Mouse (Mus musculus) embryo, embryonic 10.5 days (tissue): ENCODE measurements around the gene Ndc80.
"Not testable (repeated sequence)": the region's sequence is repeated elsewhere in the genome, so short reads cannot be mapped to it uniquely, and the experiment has no call there.

ENCODE experiments used
- DNase-seq: peaks from one replicate; pipeline ENCODE4 v3.0.0-alpha.2; 2015; ENCODE audit warnings: low spot score

Ndc80 gene

GRCm38 (mm10) chr17:71526711-71527564 is at the start of gene Ndc80:
Gene Ndc80 (minus strand): TSS chr17:71526857.
- peak; percentile 97 for DNase-seq

- peak; percentile 71 for DNase-seq
Observed at GRCm38 (mm10) chr17:71561631-71562030, 35.0 kb upstream of the Ndc80 start.

GRCm38 (mm10) chr17:71552901-71553300 is 26.2 kb upstream of the Ndc80 start:
- peak; percentile 53 for DNase-seq

- peak; percentile 94 for DNase-seq
Observed at GRCm38 (mm10) chr17:71551757-71552451, 25.2 kb upstream of the Ndc80 start, which contains the start of gene Spdya. Gene Spdya (plus strand): TSS chr17:71552061.

GRCm38 (mm10) chr17:71551350-71551749 is 24.7 kb upstream of the Ndc80 start:
- no peak for DNase-seq

- peak; percentile 73 for DNase-seq
Observed at GRCm38 (mm10) chr17:71548586-71548985, 21.9 kb upstream of the Ndc80 start.

- DNase-seq: no peak
Observed at GRCm38 (mm10) chr17:71537164-71537563, 10.5 kb upstream of the Ndc80 start.

- DNase-seq: not testable (repeated sequence)
Observed at GRCm38 (mm10) chr17:71535595-71535994, 8.9 kb upstream of the Ndc80 start.

- no peak for DNase-seq
Observed at GRCm38 (mm10) chr17:71528042-71528441, 1.4 kb upstream of the Ndc80 start.

- DNase-seq: no peak
Observed at GRCm38 (mm10) chr17:71526302-71526708, 352 bp downstream of the Ndc80 start.

- no peak for DNase-seq
Observed at GRCm38 (mm10) chr17:71510297-71510696, 16.4 kb downstream of the Ndc80 start.

GRCm38 (mm10) chr17:71506832-71507231 is 19.8 kb downstream of the Ndc80 start:
- no peak for DNase-seq

- DNase-seq: no peak
Observed at GRCm38 (mm10) chr17:71495784-71496183, 30.9 kb downstream of the Ndc80 start.

GRCm38 (mm10) chr17:71491332-71491686 is 35.3 kb downstream of the Ndc80 start:
- no peak for DNase-seq

GRCm38 (mm10) chr17:71490666-71491331 is 35.9 kb downstream of the Ndc80 start:
- no peak for DNase-seq

GRCm38 (mm10) chr17:71489703-71490461 is 36.8 kb downstream of the Ndc80 start:
- DNase-seq: no peak

- peak; percentile 27 for DNase-seq
Observed at GRCm38 (mm10) chr17:71486231-71486851, 40.3 kb downstream of the Ndc80 start.

GRCm38 (mm10) chr17:71485791-71486230 is 40.8 kb downstream of the Ndc80 start:
- DNase-seq: peak; percentile 6

GRCm38 (mm10) chr17:71484711-71485110 is 41.9 kb downstream of the Ndc80 start:
- DNase-seq: no peak

GRCm38 (mm10) chr17:71483418-71484060 is 43.1 kb downstream of the Ndc80 start:
- DNase-seq: no peak

- no peak for DNase-seq
Observed at GRCm38 (mm10) chr17:71479381-71479901, 47.2 kb downstream of the Ndc80 start.
